Mouse (Mus musculus) splenic B cell, adult 2 months (primary cell): ENCODE data around the gene Mia2.
A peak's percentile ranks its signal among the peaks of the same experiment; 100 is the strongest.

Source experiments
- DNase-seq: peaks from one replicate; pipeline ENCODE4 v3.0.0-alpha.2; 2011; ENCODE audit warnings: low read depth, low spot score
- H3K27me3 ChIP-seq: 2 replicates; pipeline ENCODE4 v1.6.1; 2012; ENCODE audit warnings: mild to moderate bottlenecking, low read length, moderate library complexity, mixed read lengths; ENCODE audit not compliant: control insufficient read depth, poor library complexity, insufficient read depth, severe bottlenecking
- H3K36me3 ChIP-seq: 2 replicates; pipeline ENCODE4 v1.6.1; 2012; ENCODE audit warnings: mild to moderate bottlenecking, low read length, moderate library complexity, mixed read lengths; ENCODE audit not compliant: control insufficient read depth, poor library complexity, insufficient read depth, severe bottlenecking

The Mia2 gene

DNA sequence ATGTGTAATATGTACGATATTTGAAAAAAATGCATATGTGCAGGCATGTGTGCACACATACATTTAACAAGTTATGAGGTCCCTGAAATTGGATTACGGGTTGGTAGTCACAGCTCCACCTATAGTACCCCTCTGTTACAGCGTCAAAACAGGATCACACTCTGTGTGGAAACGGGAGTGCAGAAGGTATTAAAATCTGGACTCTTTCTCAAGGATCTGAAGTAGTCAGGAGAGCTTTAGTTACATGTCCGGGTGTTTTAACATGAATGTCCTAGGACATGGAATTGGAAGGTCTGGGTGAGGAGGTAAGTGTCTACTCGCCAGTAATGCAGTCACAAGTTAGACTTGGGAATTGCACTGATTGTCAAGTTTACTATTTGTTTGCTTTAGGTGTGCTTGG, 34.0 kb downstream of the Mia2 start:
- peak; percentile 35 for DNase-seq
- Histone ChIP-seq H3K27me3 (no peaks in the 10 kb centered on the region), H3K36me3 (no peaks in the 10 kb centered on the region; the same call in 1 of the 2 replicates)

GRCm38 (mm10) chr12:59130249-59130648, 34.6 kb downstream of the Mia2 start:
- peak; percentile 66 for DNase-seq
- H3K27me3 ChIP-seq = no peaks in the 10 kb centered on the region
- no peaks in the 10 kb centered on the region; the same call in 1 of the 2 replicates for H3K36me3 ChIP-seq

- H3K27me3 ChIP-seq = no peaks in the 10 kb centered on the region
- DNase-seq = peak; percentile 95
- H3K36me3 ChIP-seq = no peaks in the 10 kb centered on the region; the same call in 1 of the 2 replicates
Observed at GRCm38 (mm10) chr12:59130651-59131577, 35.3 kb downstream of the Mia2 start.

DNA sequence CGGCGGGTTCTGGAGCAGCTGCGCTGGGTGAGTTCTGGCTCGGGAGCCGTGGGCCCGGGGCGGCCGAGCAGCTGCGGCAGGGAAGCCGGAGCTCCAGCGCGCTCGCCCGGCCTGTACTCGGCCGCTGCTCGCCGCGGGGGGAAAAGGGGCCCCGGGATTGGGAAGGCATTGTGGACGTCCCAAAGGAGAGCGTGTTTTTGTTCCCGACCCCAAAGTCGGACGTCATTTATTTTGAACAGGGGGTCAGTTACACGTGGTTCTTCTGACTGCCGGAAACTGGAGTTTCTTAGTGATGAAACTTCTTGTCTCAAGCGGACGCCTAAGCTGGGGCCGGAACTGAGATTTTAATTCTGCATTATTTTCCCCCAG, 36.0 kb downstream of the Mia2 start:
- no peaks in the 10 kb centered on the region for H3K27me3 ChIP-seq
- DNase-seq = peak; percentile 58
- H3K36me3 ChIP-seq = no peaks in the 10 kb centered on the region; the same call in 1 of the 2 replicates

DNA sequence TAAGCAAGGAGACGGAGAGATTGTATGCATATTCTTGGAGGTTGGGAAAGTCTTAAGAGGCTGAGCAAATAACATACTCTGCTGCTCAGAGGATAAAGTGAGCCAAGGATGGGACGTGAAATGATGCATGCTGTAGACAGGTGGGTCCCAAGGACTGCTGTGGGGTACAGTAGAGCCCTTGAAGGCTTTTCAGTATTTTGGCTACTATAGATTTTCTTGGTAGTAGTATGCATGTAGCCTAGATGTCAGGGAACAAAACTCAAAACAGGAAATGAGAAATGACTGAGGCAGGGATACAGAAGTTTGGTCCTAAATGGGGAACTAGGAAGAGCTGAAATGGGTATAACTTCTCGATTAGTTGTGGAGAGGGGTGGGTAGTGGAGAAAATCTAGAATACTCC, 36.9 kb downstream of the Mia2 start:
- Histone ChIP-seq H3K27me3 (no peaks in the 10 kb centered on the region), H3K36me3 (no peaks in the 10 kb centered on the region; the same call in 1 of the 2 replicates)
- DNase-seq = peak; percentile 36

DNA sequence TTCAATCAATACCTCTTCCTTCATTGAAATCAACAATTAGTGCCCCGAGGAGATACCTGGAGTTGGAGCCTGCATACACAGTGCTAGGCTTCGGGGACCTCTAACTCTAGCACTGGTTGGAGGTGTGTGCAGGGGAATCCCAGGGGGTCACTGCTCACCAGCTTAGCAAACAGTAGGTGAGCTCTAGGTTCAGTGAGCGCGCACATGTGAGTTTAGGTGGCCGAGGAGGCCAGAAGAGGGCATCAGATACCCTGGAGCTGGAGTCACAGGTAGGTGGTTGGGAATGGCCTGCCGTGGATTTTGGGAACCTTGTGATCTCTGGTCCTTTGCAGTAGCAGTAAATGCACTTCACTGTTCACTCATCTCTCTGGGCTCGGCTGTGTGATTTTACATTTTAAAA, 37.3 kb downstream of the Mia2 start:
- peak; percentile 28 for DNase-seq
- H3K36me3 ChIP-seq = no peaks in the 10 kb centered on the region; the same call in 1 of the 2 replicates
- H3K27me3 ChIP-seq = no peaks in the 10 kb centered on the region

GRCm38 (mm10) chr12:59133437-59133999, 37.9 kb downstream of the Mia2 start:
- no peak for DNase-seq
- H3K36me3 ChIP-seq = no peaks in the 10 kb centered on the region; the same call in 1 of the 2 replicates
- no peaks in the 10 kb centered on the region for H3K27me3 ChIP-seq

- no peaks in the 10 kb centered on the region for H3K27me3 ChIP-seq
- DNase-seq = no peak
- H3K36me3 ChIP-seq = peaks cover 2% of the 10 kb centered on the region
Observed at GRCm38 (mm10) chr12:59135096-59135495, 39.5 kb downstream of the Mia2 start.

- Histone ChIP-seq H3K27me3 (no peaks in the 10 kb centered on the region), H3K36me3 (peaks cover 4% of the 10 kb centered on the region)
- no peak for DNase-seq
Observed at GRCm38 (mm10) chr12:59135533-59136300, 40.1 kb downstream of the Mia2 start.

DNA sequence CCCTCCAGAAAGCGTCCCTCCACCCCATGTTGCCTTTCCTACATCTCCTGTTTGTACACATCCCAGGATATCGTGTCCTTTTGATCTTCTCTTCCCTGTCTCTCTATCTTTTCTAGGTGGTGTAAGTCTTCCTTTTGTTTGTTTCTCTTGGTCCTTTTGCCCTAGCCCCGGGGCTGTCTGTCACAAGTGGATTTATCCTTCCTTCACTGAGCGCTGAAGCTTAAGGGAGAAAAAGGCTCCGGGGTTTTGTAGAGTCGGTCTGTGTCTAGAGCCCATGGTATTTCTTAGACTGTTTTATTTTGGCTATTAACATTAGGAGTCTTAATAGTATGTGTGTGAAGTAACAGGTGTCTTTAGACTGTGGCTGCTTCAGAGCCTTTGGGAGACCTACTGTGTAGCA, 41.4 kb downstream of the Mia2 start:
- H3K36me3 ChIP-seq = peaks cover 4% of the 10 kb centered on the region
- DNase-seq = no peak
- no peaks in the 10 kb centered on the region for H3K27me3 ChIP-seq

- Histone ChIP-seq H3K36me3 (peaks cover 6% of the 10 kb centered on the region), H3K27me3 (no peaks in the 10 kb centered on the region)
- peak; percentile 21 for DNase-seq
Observed at GRCm38 (mm10) chr12:59139372-59139771, 43.8 kb downstream of the Mia2 start.

GRCm38 (mm10) chr12:59145130-59145529, 49.5 kb downstream of the Mia2 start:
- DNase-seq = no peak
- Histone ChIP-seq H3K36me3 (peaks cover 14% of the 10 kb centered on the region), H3K27me3 (no peaks in the 10 kb centered on the region)

DNA sequence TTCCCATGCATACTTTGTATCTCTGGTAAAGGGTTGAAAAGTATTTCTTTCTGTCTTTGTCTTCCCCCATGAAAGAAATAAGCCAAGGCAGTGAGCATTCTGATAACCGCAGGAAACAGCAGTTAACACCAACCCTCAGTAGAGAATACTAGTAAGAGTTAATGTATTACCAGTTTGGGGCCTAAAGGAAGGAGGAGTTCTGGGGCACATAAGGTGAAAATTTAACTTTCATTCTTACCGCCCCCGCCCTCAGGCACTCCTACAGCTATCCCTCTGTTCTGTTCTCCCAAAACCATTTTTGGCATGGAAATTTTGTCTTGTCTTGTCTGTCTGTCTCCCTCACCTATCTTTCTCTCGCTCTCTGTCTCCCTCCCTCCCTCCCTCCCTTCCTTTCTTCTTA, 54.1 kb downstream of the Mia2 start:
- DNase-seq = no peak
- H3K27me3 ChIP-seq = no peaks in the 10 kb centered on the region
- H3K36me3 ChIP-seq = peaks cover 20% of the 10 kb centered on the region

- H3K27me3 ChIP-seq = no peaks in the 10 kb centered on the region
- no peak for DNase-seq
- H3K36me3 ChIP-seq = peaks cover 16% of the 10 kb centered on the region
Observed at GRCm38 (mm10) chr12:59161091-59161490, 65.5 kb downstream of the Mia2 start.

DNA sequence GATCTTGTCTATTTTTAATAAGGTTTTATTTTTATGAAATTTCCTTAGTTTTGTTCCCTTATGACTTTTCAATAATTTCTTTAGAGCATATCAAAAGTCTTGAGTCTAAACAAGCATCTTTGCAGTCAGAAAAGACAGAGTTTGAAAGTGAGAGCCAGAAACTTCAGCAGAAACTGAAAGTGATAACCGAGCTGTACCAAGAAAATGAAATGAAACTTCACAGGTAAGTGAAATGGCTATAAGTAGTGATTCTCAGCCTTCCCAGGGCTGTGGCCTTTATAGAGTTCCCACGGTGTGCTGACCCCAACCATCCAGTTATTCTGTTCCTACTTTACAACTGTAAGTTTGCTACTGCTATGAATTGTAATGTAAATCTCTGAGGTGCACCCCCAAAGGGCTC, 67.2 kb downstream of the Mia2 start:
- DNase-seq = peak; percentile 37
- H3K27me3 ChIP-seq = no peaks in the 10 kb centered on the region
- peaks cover 16% of the 10 kb centered on the region for H3K36me3 ChIP-seq
